Mouse (Mus musculus): ENCODE results near the gene Phlpp1. TPM values are rescaled to one million over a fixed set of nuclear protein-coding genes. Genes with fewer than 3 reads are reported as not detected.

The Phlpp1 gene
- polyA plus RNA-seq, 1 experiment from 2014 or later, result 4.5 TPM

- Histone ChIP-seq H3K4me2 (no peak overlapping the region), H3K27me3 (ENCODE audit: control insufficient read depth, insufficient read depth, low read length) (no peaks in the 10 kb centered on the region), H3K9me3 (replicated peaks; ENCODE audit: control insufficient read depth, low read length) (no peaks in the 10 kb centered on the region), H3K4me3 (ENCODE audit: low read depth, low read length) (no peak overlapping the region), H3K27ac (ENCODE audit: low read depth, low read length) (no peak overlapping the region), H3K36me3 (ENCODE audit: control insufficient read depth, insufficient read depth, low read length) (no peaks in the 10 kb centered on the region; the same call in none of the 2 replicates), H3K9ac (ENCODE audit: low read depth, low read length) (no peak overlapping the region), H3K4me1 (ENCODE audit: control insufficient read depth, insufficient read depth, low read length) (peaks cover 4% of the 10 kb centered on the region)
- ATAC-seq (replicated peaks; ENCODE audit: insufficient number of reproducible peaks, low FRiP score, low TSS enrichment), result no peak
- WGBS (ENCODE audit: insufficient replicate concordance), result 64% methylated on average over 2 of the region's 2 CpGs
These were observed 173.7 kb downstream of the Phlpp1 start for GRCm38 (mm10) chr1:106345265-106345664.

DNA sequence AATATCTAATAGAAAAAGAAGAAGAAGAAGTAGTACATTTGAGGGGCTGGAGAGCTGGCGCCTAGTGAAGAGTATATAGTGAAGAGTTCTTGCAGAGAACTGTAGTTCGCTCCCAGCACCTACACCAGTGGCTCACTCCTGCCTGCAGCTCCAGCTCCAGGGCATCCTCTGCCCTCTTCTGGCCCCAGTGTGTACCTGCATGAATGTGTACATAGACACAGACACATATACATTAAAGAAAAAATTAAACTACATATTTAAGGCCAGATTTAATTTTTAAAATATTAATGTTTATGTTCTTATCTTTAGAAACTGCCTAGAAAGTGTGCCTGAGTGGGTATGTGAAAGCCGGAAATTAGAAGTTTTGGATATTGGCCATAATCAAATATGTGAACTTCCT is 175.2 kb downstream of the Phlpp1 start:
- no peaks in the 10 kb centered on the region for H3K9me3 ChIP-seq (replicated peaks; ENCODE audit: control insufficient read depth, low read length)
- H3K4me1 ChIP-seq (ENCODE audit: control insufficient read depth, insufficient read depth, low read length), result no peaks in the 10 kb centered on the region; the same call in 1 of the 2 replicates
- H3K27me3 ChIP-seq (ENCODE audit: control insufficient read depth, insufficient read depth, low read length), result no peaks in the 10 kb centered on the region
- H3K9ac ChIP-seq (ENCODE audit: low read depth, low read length), result no peak overlapping the region
- no peak overlapping the region for H3K4me3 ChIP-seq (ENCODE audit: low read depth, low read length)
- ATAC-seq (replicated peaks; ENCODE audit: insufficient number of reproducible peaks, low FRiP score, low TSS enrichment), result no peak
- WGBS (ENCODE audit: insufficient replicate concordance), result 91% methylated on average over 3 of the region's 3 CpGs
- peaks cover 2% of the 10 kb centered on the region for H3K36me3 ChIP-seq (ENCODE audit: control insufficient read depth, insufficient read depth, low read length)
- H3K27ac ChIP-seq (ENCODE audit: low read depth, low read length), result no peak overlapping the region
- no peak overlapping the region for H3K4me2 ChIP-seq

GRCm38 (mm10) chr1:106349116-106349515 is 177.6 kb downstream of the Phlpp1 start:
- Histone ChIP-seq H3K4me3 (ENCODE audit: low read depth, low read length) (no peak overlapping the region), H3K27me3 (ENCODE audit: control insufficient read depth, insufficient read depth, low read length) (no peaks in the 10 kb centered on the region), H3K4me1 (ENCODE audit: control insufficient read depth, insufficient read depth, low read length) (no peaks in the 10 kb centered on the region), H3K4me2 (no peak overlapping the region), H3K27ac (ENCODE audit: low read depth, low read length) (no peak overlapping the region), H3K36me3 (ENCODE audit: control insufficient read depth, insufficient read depth, low read length) (peaks cover 2% of the 10 kb centered on the region; the same call in 1 of the 2 replicates), H3K9ac (ENCODE audit: low read depth, low read length) (no peak overlapping the region), H3K9me3 (replicated peaks; ENCODE audit: control insufficient read depth, low read length) (no peaks in the 10 kb centered on the region)
- no peak for ATAC-seq (replicated peaks; ENCODE audit: insufficient number of reproducible peaks, low FRiP score, low TSS enrichment)
- WGBS (ENCODE audit: insufficient replicate concordance), result 86% methylated on average over 3 of the region's 3 CpGs

DNA sequence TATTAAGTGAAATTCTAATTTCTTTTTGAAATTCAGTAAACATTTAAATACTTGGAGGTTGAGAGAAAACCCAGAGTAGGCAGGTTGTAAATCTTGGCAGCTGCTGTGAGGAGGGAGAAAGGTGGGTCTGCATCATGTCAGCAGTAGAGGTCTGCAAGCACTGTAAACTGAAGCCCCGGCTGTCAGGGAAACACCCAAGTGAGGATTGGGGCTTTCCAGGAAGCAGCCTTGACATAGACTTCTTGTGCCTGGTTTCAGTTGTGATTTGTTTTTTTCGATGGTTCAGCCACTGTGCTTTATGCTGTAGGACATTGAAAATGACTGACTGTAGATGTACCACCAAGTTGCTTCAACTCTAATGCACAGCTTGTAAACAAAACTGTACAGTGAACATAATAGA is 180.0 kb downstream of the Phlpp1 start:
- Histone ChIP-seq H3K4me1 (ENCODE audit: control insufficient read depth, insufficient read depth, low read length) (no peaks in the 10 kb centered on the region), H3K4me2 (no peak overlapping the region), H3K4me3 (ENCODE audit: low read depth, low read length) (no peak overlapping the region), H3K9me3 (replicated peaks; ENCODE audit: control insufficient read depth, low read length) (no peaks in the 10 kb centered on the region), H3K27ac (ENCODE audit: low read depth, low read length) (no peak overlapping the region), H3K9ac (ENCODE audit: low read depth, low read length) (no peak overlapping the region), H3K36me3 (ENCODE audit: control insufficient read depth, insufficient read depth, low read length) (peaks cover 2% of the 10 kb centered on the region; the same call in 1 of the 2 replicates), H3K27me3 (ENCODE audit: control insufficient read depth, insufficient read depth, low read length) (no peaks in the 10 kb centered on the region)
- ATAC-seq (replicated peaks; ENCODE audit: insufficient number of reproducible peaks, low FRiP score, low TSS enrichment), result no peak
- 48% methylated on average over 2 of the region's 2 CpGs for WGBS (ENCODE audit: insufficient replicate concordance)

DNA sequence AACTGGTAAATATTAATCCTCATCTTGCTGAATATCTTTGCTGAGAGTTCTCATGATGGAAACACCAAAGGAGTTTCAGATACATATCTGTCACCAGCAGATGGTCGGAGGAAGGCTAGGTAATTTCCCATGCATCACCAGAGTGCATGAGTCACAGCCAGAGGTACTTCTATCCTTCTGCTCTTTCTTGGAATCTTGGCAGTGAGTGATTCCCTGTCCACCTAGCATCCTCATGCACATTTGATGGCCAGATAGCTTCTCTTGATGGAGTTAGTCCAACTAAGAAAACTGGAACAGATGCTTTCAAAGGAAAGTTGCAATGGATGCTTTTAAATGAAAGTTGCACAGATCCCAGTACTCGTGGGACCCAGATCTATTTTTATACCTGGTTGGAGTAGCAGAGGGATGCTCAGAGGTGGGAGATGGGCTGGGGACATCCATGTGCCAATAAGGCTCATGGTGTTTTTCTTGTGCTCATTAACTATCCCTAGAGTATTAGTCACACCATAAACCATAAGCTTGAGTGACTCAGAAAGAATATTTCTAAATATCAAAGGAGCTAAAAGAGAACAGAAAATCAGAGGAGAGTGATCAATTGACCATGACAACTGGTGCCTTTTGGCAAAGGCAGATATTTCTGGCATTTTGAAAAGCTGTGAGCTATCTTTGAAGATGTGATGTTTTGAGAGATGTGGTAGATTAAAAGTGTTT is 181.4 kb downstream of the Phlpp1 start:
- 0 out of 2 replicates have a peak, but pooled peaks cover 2% of the 10 kb centered on the region for H3K36me3 ChIP-seq (ENCODE audit: control insufficient read depth, insufficient read depth, low read length)
- no peak overlapping the region for H3K4me2 ChIP-seq
- no peak overlapping the region for H3K9ac ChIP-seq (ENCODE audit: low read depth, low read length)
- no peak for ATAC-seq (replicated peaks; ENCODE audit: insufficient number of reproducible peaks, low FRiP score, low TSS enrichment)
- H3K9me3 ChIP-seq (replicated peaks; ENCODE audit: control insufficient read depth, low read length), result no peaks in the 10 kb centered on the region
- WGBS (ENCODE audit: insufficient replicate concordance), result 65% methylated on average over 2 of the region's 2 CpGs
- no peaks in the 10 kb centered on the region for H3K27me3 ChIP-seq (ENCODE audit: control insufficient read depth, insufficient read depth, low read length)
- no peak overlapping the region for H3K27ac ChIP-seq (ENCODE audit: low read depth, low read length)
- no peaks in the 10 kb centered on the region for H3K4me1 ChIP-seq (ENCODE audit: control insufficient read depth, insufficient read depth, low read length)
- H3K4me3 ChIP-seq (ENCODE audit: low read depth, low read length), result no peak overlapping the region

DNA sequence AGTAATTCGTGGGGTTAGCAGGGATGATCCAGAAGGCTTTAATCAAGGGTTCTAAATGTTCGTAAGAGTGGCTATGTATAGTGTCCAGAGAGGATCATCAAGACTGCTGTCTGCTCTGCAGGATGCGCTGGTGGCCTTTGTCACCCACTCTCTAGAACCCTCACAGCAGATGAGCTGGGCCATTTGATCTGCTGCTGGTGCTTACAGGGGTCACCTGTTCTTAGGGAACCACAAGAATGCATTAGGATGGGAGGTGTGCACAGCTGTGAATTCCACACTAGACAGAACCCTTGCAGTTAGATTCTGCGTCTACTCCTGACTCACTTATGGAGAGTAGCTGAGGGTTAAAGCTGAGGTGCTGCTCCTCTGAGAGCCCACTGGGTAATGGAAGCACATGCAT is 182.4 kb downstream of the Phlpp1 start:
- no peaks in the 10 kb centered on the region for H3K9me3 ChIP-seq (replicated peaks; ENCODE audit: control insufficient read depth, low read length)
- no peak for ATAC-seq (replicated peaks; ENCODE audit: insufficient number of reproducible peaks, low FRiP score, low TSS enrichment)
- H3K27me3 ChIP-seq (ENCODE audit: control insufficient read depth, insufficient read depth, low read length), result no peaks in the 10 kb centered on the region
- 84% methylated on average over 4 of the region's 4 CpGs for WGBS (ENCODE audit: insufficient replicate concordance)
- no peaks in the 10 kb centered on the region; the same call in 1 of the 2 replicates for H3K4me1 ChIP-seq (ENCODE audit: control insufficient read depth, insufficient read depth, low read length)
- H3K27ac ChIP-seq (ENCODE audit: low read depth, low read length), result no peak overlapping the region
- no peak overlapping the region for H3K4me2 ChIP-seq
- 0 out of 2 replicates have a peak, but pooled peaks cover 2% of the 10 kb centered on the region for H3K36me3 ChIP-seq (ENCODE audit: control insufficient read depth, insufficient read depth, low read length)
- no peak overlapping the region for H3K9ac ChIP-seq (ENCODE audit: low read depth, low read length)
- no peak overlapping the region for H3K4me3 ChIP-seq (ENCODE audit: low read depth, low read length)

DNA sequence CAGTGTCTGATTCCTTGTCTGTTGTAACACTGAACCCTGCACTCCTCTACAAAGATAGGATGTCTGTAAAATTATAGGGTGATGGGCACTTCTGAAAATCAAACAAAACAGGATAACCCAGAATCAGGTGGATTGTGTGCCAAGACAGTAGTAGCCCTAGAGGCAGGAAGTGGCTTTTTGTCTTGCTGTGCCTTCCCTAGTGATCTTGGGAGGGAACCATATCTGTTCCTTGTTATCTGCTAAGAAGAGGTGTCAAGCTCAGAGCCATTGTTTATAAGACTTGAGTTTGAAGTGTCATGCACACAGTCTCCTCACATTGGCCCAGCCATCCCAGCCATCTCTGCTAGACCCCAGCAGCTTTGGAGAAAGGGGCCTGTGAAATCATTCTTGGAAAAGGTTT is 187.9 kb downstream of the Phlpp1 start:
- Histone ChIP-seq H3K27ac (ENCODE audit: low read depth, low read length) (no peak overlapping the region), H3K36me3 (ENCODE audit: control insufficient read depth, insufficient read depth, low read length) (no peaks in the 10 kb centered on the region; the same call in 1 of the 2 replicates), H3K9me3 (replicated peaks; ENCODE audit: control insufficient read depth, low read length) (no peaks in the 10 kb centered on the region), H3K9ac (ENCODE audit: low read depth, low read length) (no peak overlapping the region), H3K4me2 (no peak overlapping the region), H3K27me3 (ENCODE audit: control insufficient read depth, insufficient read depth, low read length) (no peaks in the 10 kb centered on the region), H3K4me3 (ENCODE audit: low read depth, low read length) (no peak overlapping the region), H3K4me1 (ENCODE audit: control insufficient read depth, insufficient read depth, low read length) (no peaks in the 10 kb centered on the region; the same call in 1 of the 2 replicates)
- no peak for ATAC-seq (replicated peaks; ENCODE audit: insufficient number of reproducible peaks, low FRiP score, low TSS enrichment)

DNA sequence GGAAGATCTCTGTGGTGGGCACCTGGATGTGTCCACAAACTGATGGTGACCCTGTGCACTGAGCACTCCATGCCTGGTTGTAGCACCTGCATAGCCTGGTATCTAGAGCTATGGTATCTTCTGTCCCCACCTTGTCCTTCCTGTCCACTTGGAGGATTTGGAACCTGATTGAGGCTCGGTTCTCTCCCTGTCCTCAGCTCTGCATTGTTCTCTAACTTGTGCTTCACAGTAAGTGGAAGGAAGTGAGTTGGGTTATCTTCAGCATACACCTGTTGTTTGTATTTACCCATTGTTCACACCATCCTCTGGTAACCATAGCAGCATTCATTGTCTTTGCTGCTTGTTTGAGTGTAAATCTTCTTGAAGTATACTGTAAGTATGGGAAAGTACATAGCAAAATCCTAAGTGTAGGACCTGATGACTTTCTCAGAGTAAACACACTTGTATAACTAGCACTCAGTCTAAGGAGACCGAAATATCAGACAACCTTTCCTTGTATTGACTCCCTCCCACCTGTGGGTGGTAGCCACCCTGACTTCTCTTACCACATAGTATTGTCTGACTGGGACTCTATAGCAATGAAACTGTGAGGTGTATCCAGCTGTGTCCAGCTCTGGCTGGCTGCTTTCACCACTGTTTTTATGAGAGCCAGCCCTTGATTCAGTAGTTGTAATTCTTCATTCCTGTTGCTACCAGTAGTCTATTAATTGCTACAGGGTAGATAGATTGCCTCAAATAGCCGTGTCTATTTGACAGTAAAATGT is 191.5 kb downstream of the Phlpp1 start:
- no peak for ATAC-seq (replicated peaks; ENCODE audit: insufficient number of reproducible peaks, low FRiP score, low TSS enrichment)
- Histone ChIP-seq H3K4me3 (ENCODE audit: low read depth, low read length) (no peak overlapping the region), H3K27ac (ENCODE audit: low read depth, low read length) (no peak overlapping the region), H3K4me1 (ENCODE audit: control insufficient read depth, insufficient read depth, low read length) (no peaks in the 10 kb centered on the region; the same call in 1 of the 2 replicates), H3K36me3 (ENCODE audit: control insufficient read depth, insufficient read depth, low read length) (no peaks in the 10 kb centered on the region; the same call in 1 of the 2 replicates), H3K9ac (ENCODE audit: low read depth, low read length) (no peak overlapping the region), H3K27me3 (ENCODE audit: control insufficient read depth, insufficient read depth, low read length) (no peaks in the 10 kb centered on the region), H3K4me2 (no peak overlapping the region), H3K9me3 (replicated peaks; ENCODE audit: control insufficient read depth, low read length) (no peaks in the 10 kb centered on the region)
- 73% methylated on average over 3 of the region's 3 CpGs for WGBS (ENCODE audit: insufficient replicate concordance)
